Mouse (Mus musculus) left cerebral cortex, postnatal 10 days (tissue): ENCODE results near the gene Ascc2. TPM values are rescaled to one million over a fixed set of nuclear protein-coding genes. Genes with fewer than 3 reads are reported as not detected.
A peak's percentile ranks its signal among the peaks of the same experiment; 100 is the strongest.
"Not testable (repeated sequence)": the region's sequence is repeated elsewhere in the genome, so short reads cannot be mapped to it uniquely, and the experiment has no call there.

ENCODE experiments used
- DNase-seq, 2 experiments: peaks; one replicate each; pipeline ENCODE4 v3.0.0; 2021 to 2022; ENCODE audit warnings: low spot score in 2 of 2, mixed read lengths in 1 of 2; ENCODE audit errors: extremely low spot score in 1 of 2
- intact Hi-C: fragments of 180-260 bp; cut with DNase I; formaldehyde crosslinking; loops from one replicate; pipeline ENCODE4 v1.15.1; 2025
- total RNA-seq, 2 experiments: library from RNA; stranded (reverse); gene quantifications; 2 replicates each; pipeline ENCODE4 v1.2.3; 2021

Ascc2 gene
- total RNA-seq, 2 experiments from 2014 or later, result 20.3 to 21.2 TPM

GRCm38 (mm10) chr11:4705178-4705577 lies 67.6 kb downstream of the Ascc2 start:
- intact Hi-C loops, result no loop called here
- DNase-seq, result no peak

- DNase-seq, intact Hi-C loops: not testable (repeated sequence)
Measured at GRCm38 (mm10) chr11:4710188-4710587, 72.6 kb downstream of the Ascc2 start.

GRCm38 (mm10) chr11:4712822-4713221 lies 75.3 kb downstream of the Ascc2 start:
- no peak for DNase-seq
- intact Hi-C loops, result no loop called here

DNA sequence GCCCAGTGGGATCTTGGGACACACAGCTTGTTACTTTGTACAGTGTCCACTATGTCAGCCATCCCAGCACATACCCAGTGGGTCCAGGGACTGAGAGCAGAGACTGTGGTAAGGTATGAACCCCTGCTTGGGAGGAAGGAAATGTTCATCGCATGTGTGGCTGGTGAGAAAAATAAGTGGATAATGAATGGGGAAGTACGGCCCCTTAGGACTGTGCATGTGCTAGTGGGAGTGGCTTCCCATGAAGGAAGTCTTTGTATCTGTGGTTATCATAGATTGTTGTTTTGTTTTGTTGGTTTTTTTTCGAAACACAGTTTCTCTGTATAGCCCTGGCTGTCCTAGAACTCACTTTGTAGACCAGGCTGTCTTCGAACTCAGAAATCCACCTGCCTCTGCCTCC lies 77.2 kb downstream of the Ascc2 start:
- DNase-seq, result no peak
- intact Hi-C loops, result no loop called here

DNA sequence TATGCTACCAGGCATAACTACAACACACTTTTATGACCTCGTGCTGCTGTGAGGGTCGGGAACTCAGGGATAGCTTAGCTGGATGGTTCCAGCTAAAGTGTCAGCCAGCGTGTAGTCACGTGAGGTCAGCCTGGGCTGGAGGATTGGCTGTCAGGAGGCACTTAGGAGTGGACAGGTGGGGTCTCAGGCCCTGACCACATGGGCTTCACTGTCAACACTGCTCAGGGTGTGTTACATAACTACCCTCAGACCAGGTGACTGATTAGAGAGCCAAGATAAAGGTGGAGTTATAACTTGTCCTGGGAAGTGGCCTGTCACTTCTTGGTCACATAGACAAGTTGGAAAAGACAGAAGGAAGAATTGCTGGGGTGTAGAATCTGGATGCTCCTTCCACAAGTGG lies 78.0 kb downstream of the Ascc2 start:
- no peak for DNase-seq
- intact Hi-C loops, result no loop called here

- intact Hi-C loops, result no loop called here
- DNase-seq, result no peak
Measured at GRCm38 (mm10) chr11:4716530-4717236, 79.1 kb downstream of the Ascc2 start.

GRCm38 (mm10) chr11:4718548-4718947 lies 81.0 kb downstream of the Ascc2 start:
- intact Hi-C loops, result no loop called here
- DNase-seq, result no peak

DNA sequence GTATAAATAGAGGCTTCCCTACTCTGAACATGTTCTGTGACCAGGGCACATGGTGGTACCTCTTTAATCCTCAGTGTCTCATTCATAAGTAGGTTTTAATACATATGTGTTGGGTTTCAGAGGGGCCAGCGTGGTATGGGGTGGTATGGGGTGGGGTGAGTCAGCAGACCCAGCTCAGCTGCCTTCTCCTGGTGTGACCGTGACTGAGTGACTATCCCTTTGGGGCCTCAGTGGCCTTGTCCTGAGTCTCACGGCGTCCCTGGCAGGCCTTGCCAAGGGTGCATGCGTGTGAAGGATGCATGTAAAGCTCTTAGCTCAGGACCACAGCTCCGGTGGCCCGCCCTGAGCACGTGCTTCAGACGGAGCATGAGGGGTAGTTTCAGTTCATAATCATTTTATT lies 82.4 kb downstream of the Ascc2 start:
- DNase-seq, result no peak
- intact Hi-C loops, result no loop called here

DNA sequence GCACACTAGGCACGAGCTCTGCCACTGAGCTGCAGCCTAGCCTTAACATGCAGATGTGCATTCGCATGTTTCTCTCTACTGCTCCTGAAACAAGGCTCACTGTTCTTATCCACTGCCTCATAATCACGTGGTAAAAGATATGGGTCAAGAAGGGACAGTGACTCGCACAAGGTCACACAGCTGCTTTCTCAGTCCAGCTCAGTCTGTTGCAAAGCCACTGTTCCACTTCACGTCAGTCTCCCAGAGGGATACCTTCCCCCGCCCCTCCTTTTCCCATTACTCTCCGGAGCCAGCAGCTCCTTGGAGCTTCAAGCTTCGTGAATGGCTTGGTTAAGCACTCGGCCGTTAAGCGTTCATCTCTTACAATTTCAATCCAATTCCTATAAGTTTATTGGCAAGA lies 82.8 kb downstream of the Ascc2 start:
- no peak for DNase-seq
- intact Hi-C loops, result no loop called here

GRCm38 (mm10) chr11:4720900-4721580 lies 83.5 kb downstream of the Ascc2 start:
- DNase-seq, result no peak
- intact Hi-C loops, result no loop called here

DNA sequence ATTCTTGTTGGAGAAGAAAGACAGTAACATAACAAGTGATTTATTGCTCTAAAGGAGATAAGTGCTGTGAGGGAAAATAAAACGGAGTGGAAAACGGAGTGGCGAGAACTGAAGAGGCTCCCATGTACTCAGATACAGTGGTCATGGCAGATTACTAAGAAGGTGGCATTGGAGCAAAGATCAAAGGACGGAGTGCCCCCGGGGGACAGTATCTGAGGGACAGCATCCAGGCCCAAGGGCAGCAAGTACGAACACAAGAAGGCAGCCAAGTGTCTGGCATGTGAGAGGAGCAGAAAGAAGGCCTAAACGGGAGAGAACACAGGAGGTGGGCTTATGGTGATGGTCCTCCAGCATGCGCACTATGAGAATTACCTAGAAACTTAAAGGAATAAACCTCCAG lies 84.2 kb downstream of the Ascc2 start:
- no peak for DNase-seq
- intact Hi-C loops, result no loop called here

- DNase-seq, result peak in 1 of 2 experiments; percentile 75
- intact Hi-C loops, result no loop called here
Measured at GRCm38 (mm10) chr11:4729603-4730002, 92.1 kb downstream of the Ascc2 start.

GRCm38 (mm10) chr11:4730096-4730495 lies 92.5 kb downstream of the Ascc2 start:
- intact Hi-C loops, result no loop called here
- DNase-seq, result no peak

- intact Hi-C loops, result no loop called here
- DNase-seq, result no peak
Measured at GRCm38 (mm10) chr11:4730913-4731312, 93.4 kb downstream of the Ascc2 start.

DNA sequence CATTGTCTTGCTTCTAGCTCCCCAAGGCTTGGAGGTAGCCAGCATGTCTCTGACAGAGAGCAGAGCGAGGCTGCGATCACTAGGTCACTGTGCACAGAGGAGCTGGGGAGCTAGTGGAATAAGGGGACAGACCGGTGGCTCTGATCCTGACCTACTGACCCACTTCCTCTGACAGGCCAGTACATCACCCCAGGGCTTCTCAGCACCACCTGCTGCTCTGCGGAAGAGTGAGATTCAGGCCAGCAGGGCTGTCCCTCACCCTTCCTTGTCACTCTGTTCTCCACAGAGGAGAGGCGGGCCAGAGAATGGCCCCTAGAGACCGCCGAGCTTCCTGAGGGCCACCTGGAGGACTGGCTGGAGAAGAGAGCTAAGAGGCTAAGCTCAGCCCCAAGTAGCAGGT lies 94.2 kb downstream of the Ascc2 start:
- intact Hi-C loops, result no loop called here

GRCm38 (mm10) chr11:4734179-4734578 lies 96.6 kb downstream of the Ascc2 start:
- intact Hi-C loops, result no loop called here

More for the DNA sequence above, 94.2 kb downstream of the Ascc2 start:
- DNase-seq, result no peak

More at GRCm38 (mm10) chr11:4734179-4734578, 96.6 kb downstream of the Ascc2 start:
- DNase-seq, result no peak

Other genes starting within 250 kb of the Ascc2 start
- not detected for gene Hormad2, start 196.6 kb upstream of the Ascc2 start, total RNA-seq
- gene Mtmr3, start 42.9 kb upstream of the Ascc2 start, total RNA-seq, result 10 to 100 TPM; 63.5 to 67.4 TPM
- gene Gm11032, start 17.7 kb upstream of the Ascc2 start, total RNA-seq, result not detected
- gene Uqcr10, start 66.6 kb downstream of the Ascc2 start, total RNA-seq, result 100 to 1,000 TPM; 411 to 418 TPM
- 10 to 100 TPM; 26.8 to 28.2 TPM for gene Zmat5, start 66.9 kb downstream of the Ascc2 start, total RNA-seq
- gene Cabp7, start 109.0 kb downstream of the Ascc2 start, total RNA-seq, result 1 to 10 TPM; 4.5 to 5.5 TPM
- 100 to 1,000 TPM; 130 to 131 TPM for gene Nf2, start 211.8 kb downstream of the Ascc2 start, total RNA-seq
- gene Nipsnap1, start 236.2 kb downstream of the Ascc2 start, total RNA-seq, result 10 to 100 TPM; 91.5 to 91.9 TPM